ENCODE assay signal across 11 mouse cellular contexts in genomic region chr15:79914357-79914756, GRCm38 (mm10). TPM values are rescaled to one million over a fixed set of nuclear protein-coding genes. Genes with fewer than 3 reads are reported as not detected.
DNase-seq lines count a peak whose midpoint lies in the region; ATAC-seq lines count a peak whose summit lies in the region.
"Had no signal": no experiment of that assay in that cellular context is flagged by ENCODE, and none has a peak within 500 bp of the region (broad histone marks: within the 10 kb centered on the region; RNA-seq: fewer than 3 reads in every experiment).

No protein-coding gene starts in this region.

- no peaks in the 10 kb centered on the region for H3K27me3 ChIP-seq in hindbrain, embryonic 15.5 days
- H3K27me3 ChIP-seq in hindbrain, embryonic 11.5 days (ENCODE audit: control insufficient read depth, insufficient read depth, low read length): no peaks in the 10 kb centered on the region
- H3K27me3 ChIP-seq: intestine, embryonic 15.5 days; liver, embryonic 15.5 days had no signal

- 76% methylated on average over 3 of the region's 3 CpGs for WGBS in hindbrain, embryonic 15.5 days
- 87% methylated on average over 3 of the region's 3 CpGs for WGBS in hindbrain, embryonic 11.5 days

- no peak for DNase-seq in hindbrain, embryonic 11.5 days (ENCODE audit: low spot score)
- DNase-seq in right cerebral cortex, adult 18-20 months: peak; percentile 42
- no peak for DNase-seq in right cerebral cortex, adult 2 months (ENCODE audit: low spot score in 2 of 2)
- DNase-seq in R1 (ENCODE audit: low read depth, low spot score): peak; percentile 62
- DNase-seq in spleen, adult 18-20 months: no peak
- DNase-seq: embryo, embryonic 11 days had no signal

- no peaks in the 10 kb centered on the region for H3K9me3 ChIP-seq in hindbrain, embryonic 15.5 days
- H3K9me3 ChIP-seq in hindbrain, embryonic 11.5 days (ENCODE audit: control insufficient read depth, low read length): no peaks in the 10 kb centered on the region
- H3K9me3 ChIP-seq: intestine, embryonic 15.5 days; liver, embryonic 15.5 days had no signal

- H3K4me3 ChIP-seq in hindbrain, embryonic 15.5 days: no peak overlapping the region
- no peak overlapping the region for H3K4me3 ChIP-seq in hindbrain, embryonic 11.5 days (ENCODE audit: low read depth, low read length)
- H3K4me3 ChIP-seq: intestine, embryonic 15.5 days; liver, embryonic 15.5 days had no signal

- H3K27ac ChIP-seq in hindbrain, embryonic 15.5 days (replicated peaks): no peak overlapping the region
- H3K27ac ChIP-seq in hindbrain, embryonic 11.5 days (ENCODE audit: low read depth, low read length): no peak overlapping the region
- H3K27ac ChIP-seq: intestine, embryonic 15.5 days; liver, embryonic 15.5 days had no signal

- no peak overlapping the region for H3K9ac ChIP-seq in hindbrain, embryonic 15.5 days
- H3K9ac ChIP-seq in hindbrain, embryonic 11.5 days (ENCODE audit: low read depth, low read length): no peak overlapping the region
- H3K9ac ChIP-seq: intestine, embryonic 15.5 days; liver, embryonic 15.5 days had no signal

- peaks cover 8% of the 10 kb centered on the region; the same call in 1 of the 2 replicates for H3K36me3 ChIP-seq in hindbrain, embryonic 15.5 days
- no peaks in the 10 kb centered on the region for H3K36me3 ChIP-seq in hindbrain, embryonic 11.5 days (ENCODE audit: control insufficient read depth, insufficient read depth, low read length)
- H3K36me3 ChIP-seq: intestine, embryonic 15.5 days; liver, embryonic 15.5 days had no signal

- no peak overlapping the region for H3K4me2 ChIP-seq in hindbrain, embryonic 15.5 days
- no peak overlapping the region for H3K4me2 ChIP-seq in hindbrain, embryonic 11.5 days (replicated peaks; ENCODE audit: low read depth, low read length)
- H3K4me2 ChIP-seq: intestine, embryonic 15.5 days; liver, embryonic 15.5 days had no signal

- peak; percentile 42; the same call in 1 of the 2 replicates for ATAC-seq in hindbrain, embryonic 15.5 days (ENCODE audit: low FRiP score, low read depth)
- no peak for ATAC-seq in hindbrain, embryonic 11.5 days (ENCODE audit: low FRiP score)
- ATAC-seq in neutrophil, adult 5-6 weeks (ENCODE audit: extremely low read depth, insufficient number of reproducible peaks, low FRiP score, poor library complexity, severe bottlenecking): peak; percentile 13; the same call in 1 of the 2 replicates
- ATAC-seq in granulocyte monocyte progenitor cell, adult 5-6 weeks (replicated peaks; ENCODE audit: poor library complexity, severe bottlenecking): no peak
- ATAC-seq: intestine, embryonic 15.5 days had no signal

- H3K4me1 ChIP-seq in hindbrain, embryonic 15.5 days (replicated peaks): no peaks in the 10 kb centered on the region
- no peaks in the 10 kb centered on the region for H3K4me1 ChIP-seq in hindbrain, embryonic 11.5 days (replicated peaks; ENCODE audit: control insufficient read depth, insufficient read depth, low read length)
- H3K4me1 ChIP-seq: intestine, embryonic 15.5 days; liver, embryonic 15.5 days had no signal

RNA-seq across cellular contexts. Expression of gene Apobec3, which starts 22.9 kb away (rescaled TPM):
- polyA plus RNA-seq in hindbrain, embryonic 15.5 days (2015; fragmentation: Nextera tagmentation; extraction: Ambion mirVana): 4.3 and 5.7 TPM in 2 replicates
- 6.0 and 9.3 TPM in 2 replicates for polyA plus RNA-seq in hindbrain, embryonic 11.5 days (2014; fragmentation: Nextera tagmentation; extraction: Ambion mirVana)
- 473 and 531 TPM in 2 replicates for total RNA-seq in neutrophil, adult 5-6 weeks (2017)
- 213 and 215 TPM in 2 replicates for total RNA-seq in granulocyte monocyte progenitor cell, adult 5-6 weeks (2014; fragmentation: Nextera tagmentation)
- total RNA-seq in granulocyte monocyte progenitor cell, adult 5-6 weeks (2017): 159 and 162 TPM in 2 replicates

RNA-seq across cellular contexts. Expression of gene Cbx7, which starts 56.6 kb away (rescaled TPM):
- 4.5 and 4.7 TPM in 2 replicates for polyA plus RNA-seq in hindbrain, embryonic 15.5 days (2015; fragmentation: Nextera tagmentation; extraction: Ambion mirVana)
- 1.7 and 2.2 TPM in 2 replicates for polyA plus RNA-seq in hindbrain, embryonic 11.5 days (2014; fragmentation: Nextera tagmentation; extraction: Ambion mirVana)
- total RNA-seq in neutrophil, adult 5-6 weeks (2017): 109 and 121 TPM in 2 replicates
- total RNA-seq in granulocyte monocyte progenitor cell, adult 5-6 weeks (2014; fragmentation: Nextera tagmentation): 3.4 and 3.7 TPM in 2 replicates
- total RNA-seq in granulocyte monocyte progenitor cell, adult 5-6 weeks (2017): 0.26 and 1.7 TPM in 2 replicates

Comparison
In these comparisons a context has a peak if more than half of its experiments do, and no peak if none do; other contexts are left out.
1. ATAC-seq: peak in hindbrain, embryonic 15.5 days (single experiment) and neutrophil, adult 5-6 weeks (single experiment); none in hindbrain, embryonic 11.5 days (single experiment) and granulocyte monocyte progenitor cell, adult 5-6 weeks (single experiment).
2. DNase-seq: peak in right cerebral cortex, adult 18-20 months (single experiment) and R1 (single experiment); none in hindbrain, embryonic 11.5 days (single experiment), right cerebral cortex, adult 2 months (0 of 2) and spleen, adult 18-20 months (0 of 2).
3. RNA of gene Cbx7, which starts 56.6 kb away (total RNA-seq): 109 to 121 TPM in neutrophil, adult 5-6 weeks; 0.26 to 3.7 TPM in granulocyte monocyte progenitor cell, adult 5-6 weeks; every median in the first group is over 10 times any median in the second.